Mouse (Mus musculus) liver, postnatal 0 days (tissue): ENCODE measurements at regions not wholly inside any gene's neighbourhood (a gene's known extent, or its start where the extent isn't known, plus 50 kb on each side); places are given as distances from the start of the nearest gene placed in this dataset.

Source experiments
- ATAC-seq: fragments of 200-750 bp; cut with Nextera tagmentation; 2 replicates; pipeline ENCODE4 v1.8.0; 2017; ENCODE audit warnings: mild to moderate bottlenecking, moderate library complexity
- DNase-seq: peaks from one replicate; pipeline ENCODE4 v3.0.0-alpha.2; 2016
- H3K27ac ChIP-seq: fragments of 300-500 bp; sonication (generic); 2 replicates; pipeline ENCODE4 v1.5.1; 2014; ENCODE audit warnings: antibody characterized with exemption, moderate library complexity, mild to moderate bottlenecking, low read depth
- H3K27me3 ChIP-seq: fragments of 300-500 bp; sonication (generic); 2 replicates; pipeline ENCODE4 v1.6.1; 2014; ENCODE audit warnings: low read length, control low read depth, mixed read lengths; ENCODE audit not compliant: insufficient read depth
- H3K36me3 ChIP-seq: fragments of 300-500 bp; sonication (generic); replicated peaks from 2 replicates; pipeline ENCODE4 v1.6.1; 2014; ENCODE audit warnings: mild to moderate bottlenecking, control low read depth, low read length, moderate library complexity, mixed read lengths; ENCODE audit not compliant: insufficient read depth
- H3K4me1 ChIP-seq: fragments of 300-500 bp; sonication (generic); 2 replicates; pipeline ENCODE4 v1.6.1; 2014; ENCODE audit warnings: antibody characterized with exemption, mild to moderate bottlenecking, control low read depth; ENCODE audit not compliant: insufficient read depth
- H3K4me2 ChIP-seq: fragments of 300-500 bp; sonication (generic); 2 replicates; pipeline ENCODE4 v1.6.1; 2014; ENCODE audit warnings: low read depth, mild to moderate bottlenecking, low read length, moderate library complexity, mixed read lengths
- H3K4me3 ChIP-seq: fragments of 300-500 bp; sonication (generic); 2 replicates; pipeline ENCODE4 v1.5.1; 2014; ENCODE audit warnings: low read depth, low read length
- H3K9ac ChIP-seq: fragments of 300-500 bp; sonication (generic); replicated peaks from 2 replicates; pipeline ENCODE4 v1.6.1; 2014; ENCODE audit warnings: mild to moderate bottlenecking, moderate library complexity
- H3K9me3 ChIP-seq: fragments of 300-500 bp; sonication (generic); 2 replicates; pipeline ENCODE4 v1.6.1; 2016; ENCODE audit warnings: mild to moderate bottlenecking, control low read depth, low read length, mixed read lengths
- CTCF ChIP-seq: sonication (generic); IDR thresholded peaks from 2 replicates; pipeline ENCODE4 v1.5.1; 2016; ENCODE audit warnings: antibody characterized with exemption, low read depth
- EP300 ChIP-seq: IDR thresholded peaks from 2 replicates; pipeline ENCODE4 v1.6.1; 2016; ENCODE audit warnings: antibody characterized with exemption, low read depth, mild to moderate bottlenecking
- WGBS: fragments of 180-500 bp; shearing (Covaris S2); extraction: QIAGEN DNeasy Blood & Tissue Kit; methylation state at CpG from one replicate; pipeline ENCODE4 v1.1.7; 2014; ENCODE audit not compliant: insufficient replicate concordance; 5-methylcytosine and 5-hydroxymethylcytosine counted together

DNA sequence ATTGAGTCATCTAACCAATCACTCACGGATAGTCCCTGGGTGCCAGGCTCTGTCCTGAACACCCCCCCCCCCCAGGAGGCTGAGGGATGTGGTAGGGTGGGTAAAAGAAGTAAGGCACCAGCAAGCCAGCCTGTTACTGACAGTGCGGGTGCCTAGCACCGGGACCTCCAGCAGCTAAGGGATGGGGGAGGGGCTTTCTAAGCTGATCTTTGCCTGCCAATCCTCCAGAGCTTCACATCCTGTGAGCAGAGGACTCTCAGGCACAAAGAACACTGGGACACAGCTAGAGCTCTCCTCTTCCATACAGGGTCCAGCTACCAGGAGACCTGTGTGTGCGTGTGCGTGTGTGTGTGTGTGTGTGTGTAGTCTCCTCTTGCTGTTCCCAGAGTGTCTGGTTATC, 215.9 kb downstream of the Matn1 start:
- TF ChIP-seq CTCF = no peak
- no peak for TF ChIP-seq EP300
- 40% methylated on average over 5 of the region's 5 CpGs for WGBS
- Histone ChIP-seq H3K9me3 (no peaks in the 10 kb centered on the region), H3K4me2 (no peak overlapping the region), H3K27me3 (no peaks in the 10 kb centered on the region), H3K4me3 (no peak overlapping the region), H3K27ac (no peak overlapping the region), H3K9ac (no peak overlapping the region), H3K36me3 (no peaks in the 10 kb centered on the region), H3K4me1 (no peaks in the 10 kb centered on the region)
- ATAC-seq (no peak), DNase-seq (no peak)

DNA sequence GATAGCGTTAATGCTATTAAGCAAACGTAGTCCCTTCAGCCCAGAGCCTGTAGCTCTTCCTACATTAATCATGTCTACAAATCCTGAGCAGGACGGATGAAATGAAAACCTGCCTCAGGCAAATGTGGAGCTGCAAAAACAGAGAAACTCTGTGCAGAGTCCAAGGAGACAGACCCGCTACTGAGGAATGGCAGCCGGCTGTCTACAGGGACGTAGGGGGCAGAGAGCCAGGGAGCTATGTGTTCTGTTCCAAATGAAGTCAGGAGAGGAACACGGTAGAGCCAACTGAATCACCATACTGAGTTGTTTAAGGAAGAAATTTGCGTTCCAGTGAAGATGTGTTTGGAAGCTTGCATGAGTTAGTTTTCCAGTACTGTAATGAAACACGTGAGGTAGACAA, 217.3 kb downstream of the Matn1 start:
- Histone ChIP-seq H3K36me3 (no peaks in the 10 kb centered on the region), H3K9ac (no peak overlapping the region), H3K4me3 (no peak overlapping the region), H3K27ac (no peak overlapping the region), H3K4me1 (no peaks in the 10 kb centered on the region), H3K4me2 (no peak overlapping the region), H3K9me3 (no peaks in the 10 kb centered on the region), H3K27me3 (no peaks in the 10 kb centered on the region)
- no peak for DNase-seq
- WGBS = 71% methylated on average over 9 of the region's 9 CpGs
- no peak for ATAC-seq
- TF ChIP-seq CTCF (no peak), EP300 (no peak)

DNA sequence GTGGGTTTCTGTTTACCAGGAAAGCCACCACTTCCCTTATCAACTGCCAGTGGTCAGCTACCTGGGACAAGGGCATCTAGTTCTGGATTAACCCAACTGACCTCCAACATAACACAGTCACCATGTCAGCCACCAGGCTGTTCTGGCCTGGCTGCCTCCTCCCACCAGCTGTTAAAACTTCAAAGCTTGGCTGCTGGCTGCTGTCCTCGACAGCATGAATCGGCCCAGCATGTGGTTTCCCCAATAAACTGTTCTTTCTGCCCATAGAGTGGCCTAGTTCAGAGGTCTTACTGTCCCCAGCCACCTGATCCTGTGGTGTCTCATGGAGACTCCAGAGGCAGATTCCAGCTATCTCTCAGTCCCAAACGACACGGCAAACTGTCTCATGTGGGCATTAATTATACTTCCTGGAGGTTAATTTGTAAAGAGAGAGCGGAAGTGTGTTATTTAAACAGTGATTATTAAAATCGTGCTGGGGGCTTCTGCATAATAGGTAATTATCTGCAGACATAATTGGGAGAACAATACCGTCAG, 219.7 kb downstream of the Matn1 start:
- H3K4me3 ChIP-seq = no peak overlapping the region

DNA sequence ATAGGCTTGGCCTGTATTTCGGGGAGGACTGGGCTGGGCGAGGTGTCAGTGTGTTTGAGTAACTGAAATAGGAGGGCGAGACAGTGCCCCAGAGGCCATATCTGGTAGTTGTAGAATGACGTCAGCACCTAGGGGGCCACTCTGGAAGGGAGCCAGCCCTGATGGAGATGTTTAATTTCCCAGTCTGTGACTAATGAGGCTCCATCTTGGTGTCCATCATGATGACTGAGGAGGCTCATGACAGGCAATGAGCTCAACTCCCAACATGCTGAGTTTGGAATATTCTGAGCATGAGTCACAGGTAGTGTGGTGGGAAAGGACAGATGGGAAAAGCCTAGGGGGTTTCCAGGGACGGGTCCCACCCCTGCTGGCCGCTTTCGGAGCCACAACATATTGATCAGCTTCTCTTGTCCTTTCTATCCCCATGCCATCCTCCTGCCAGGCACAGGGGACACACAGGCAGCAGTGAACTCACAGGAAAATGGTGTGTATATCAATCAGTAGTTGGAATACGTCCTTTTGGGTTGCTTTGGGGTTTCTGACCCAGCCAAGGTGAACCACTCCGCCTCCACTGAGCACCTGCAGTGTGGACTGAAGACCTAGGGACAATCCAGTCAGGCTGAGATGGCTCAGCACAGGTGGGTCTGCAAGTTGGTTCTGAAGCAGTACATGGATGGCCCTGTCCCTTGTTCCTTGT, 222.5 kb downstream of the Matn1 start:
- DNase-seq (no peak), ATAC-seq (no peak)
- Histone ChIP-seq H3K27me3 (no peaks in the 10 kb centered on the region), H3K27ac (no peak overlapping the region), H3K36me3 (no peaks in the 10 kb centered on the region), H3K9ac (no peak overlapping the region), H3K4me3 (no peak overlapping the region), H3K9me3 (no peaks in the 10 kb centered on the region), H3K4me1 (no peaks in the 10 kb centered on the region), H3K4me2 (no peak overlapping the region)
- 66% methylated on average over 9 of the region's 9 CpGs for WGBS
- TF ChIP-seq CTCF (no peak), EP300 (no peak)

More for the DNA sequence above, 219.7 kb downstream of the Matn1 start:
- DNase-seq (no peak), ATAC-seq (no peak)
- no peak overlapping the region for H3K27ac ChIP-seq
- no peaks in the 10 kb centered on the region for H3K4me1 ChIP-seq
- H3K4me2 ChIP-seq = no peak overlapping the region
- no peaks in the 10 kb centered on the region for H3K27me3 ChIP-seq
- TF ChIP-seq CTCF (no peak), EP300 (no peak)
- H3K9ac ChIP-seq = no peak overlapping the region
- H3K36me3 ChIP-seq = no peaks in the 10 kb centered on the region
- no peaks in the 10 kb centered on the region for H3K9me3 ChIP-seq
- WGBS = 55% methylated on average over 7 of the region's 7 CpGs

DNA sequence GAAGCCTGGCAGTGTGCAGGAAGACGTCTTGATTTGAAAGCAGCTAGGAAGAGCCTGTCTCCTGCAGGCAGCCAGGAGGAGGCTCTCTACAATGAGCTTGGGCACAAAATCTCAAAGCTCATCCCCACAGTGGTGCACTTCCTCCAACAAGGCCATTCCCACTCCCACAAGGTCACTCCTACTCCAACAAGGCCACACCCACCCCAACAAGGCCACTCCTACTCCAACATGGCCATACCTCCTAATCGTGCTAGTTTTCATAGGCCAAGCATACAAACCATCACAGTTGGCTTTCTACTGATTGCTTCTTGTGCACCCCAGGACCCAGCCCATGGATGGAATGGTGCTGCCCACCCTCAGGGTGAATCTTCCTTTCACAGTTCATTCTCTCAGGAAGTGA, 223.7 kb downstream of the Matn1 start:
- no peak for TF ChIP-seq CTCF
- TF ChIP-seq EP300 = no peak
- Histone ChIP-seq H3K9me3 (no peaks in the 10 kb centered on the region), H3K27ac (no peak overlapping the region), H3K27me3 (no peaks in the 10 kb centered on the region), H3K9ac (no peak overlapping the region), H3K4me2 (no peak overlapping the region), H3K36me3 (no peaks in the 10 kb centered on the region), H3K4me1 (no peaks in the 10 kb centered on the region), H3K4me3 (no peak overlapping the region)
- ATAC-seq (no peak), DNase-seq (no peak)
- 75% methylated on average over 2 of the region's 2 CpGs for WGBS

DNA sequence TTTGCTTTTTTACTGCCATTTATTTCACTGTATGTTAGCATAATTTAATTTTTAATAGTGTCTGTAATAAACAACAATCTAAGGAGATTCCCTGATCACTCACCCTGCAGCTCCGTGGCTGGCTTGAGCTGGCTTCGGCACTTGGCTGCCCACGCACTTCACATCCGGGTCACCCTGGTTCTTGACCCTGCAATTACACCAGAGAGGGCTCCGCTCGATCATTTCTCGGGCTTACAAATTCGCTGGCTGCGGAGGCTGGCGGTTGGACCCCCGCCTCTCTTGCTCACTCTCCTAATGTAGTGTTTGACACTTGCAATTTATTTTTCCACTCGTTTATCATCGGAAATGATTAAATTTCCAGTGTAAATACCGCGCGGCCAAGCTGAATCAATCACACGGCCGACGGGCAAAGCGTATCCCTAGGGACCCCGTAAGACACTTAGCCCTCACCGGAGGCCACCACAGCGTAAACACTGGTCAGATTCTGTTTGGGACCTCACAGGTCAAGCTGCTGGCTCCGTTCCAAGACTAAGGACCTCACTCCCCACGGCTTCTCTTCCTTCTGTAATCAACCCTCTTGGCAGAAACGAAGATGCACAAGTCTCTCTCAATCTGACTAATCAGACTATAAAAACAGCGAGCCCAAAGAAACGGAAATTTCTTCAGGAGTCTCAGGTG, 229.7 kb downstream of the Matn1 start:
- H3K9me3 ChIP-seq = no peaks in the 10 kb centered on the region
- no peak overlapping the region for H3K4me2 ChIP-seq
- TF ChIP-seq CTCF (no peak), EP300 (no peak)
- no peaks in the 10 kb centered on the region for H3K36me3 ChIP-seq
- no peak for DNase-seq
- H3K27ac ChIP-seq = no peak overlapping the region
- ATAC-seq = no peak
- no peaks in the 10 kb centered on the region for H3K4me1 ChIP-seq
- no peak overlapping the region for H3K4me3 ChIP-seq
- no peak overlapping the region for H3K9ac ChIP-seq
- no peaks in the 10 kb centered on the region for H3K27me3 ChIP-seq
- WGBS = 78% methylated on average over 28 of the region's 28 CpGs
